Mouse (Mus musculus) ES-E14 (cell line): ENCODE measurements around the gene Gm11992.

Source experiments
- HCFC1 ChIP-seq: IDR thresholded peaks from 2 replicates; pipeline ENCODE4 v1.6.1; 2012; ENCODE audit warnings: low read length, inconsistent platforms, borderline replicate concordance; ENCODE audit not compliant: insufficient read depth
- ZC3H11A ChIP-seq: IDR thresholded peaks from 2 replicates; pipeline ENCODE4 v1.6.1; 2012; ENCODE audit warnings: low read depth, mild to moderate bottlenecking, inconsistent platforms, low read length, borderline replicate concordance
- ZNF384 ChIP-seq: IDR thresholded peaks from 2 replicates; pipeline ENCODE4 v1.6.1; 2012; ENCODE audit warnings: low read depth, low read length, inconsistent platforms

- TF ChIP-seq HCFC1, result no peak; the same call in 1 of the 2 replicates
- TF ChIP-seq ZC3H11A, result no peak
- no peak for TF ChIP-seq ZNF384
These were observed 288 bp downstream of the Gm11992 start, which contains the start of gene Sun3 for GRCm38 (mm10) chr11:9048703-9049060.
